Mouse (Mus musculus) embryonic fibroblast, embryonic 13.5 days (primary cell): ENCODE results near the gene Bcl2a1b.
"Not testable (repeated sequence)": the region's sequence is repeated elsewhere in the genome, so short reads cannot be mapped to it uniquely, and the experiment has no call there.

Experiments
- CTCF ChIP-seq: IDR thresholded peaks from 2 replicates; pipeline ENCODE4 v1.5.1; 2011; ENCODE audit warnings: mild to moderate bottlenecking, control low read depth, low read length, moderate library complexity, borderline replicate concordance; ENCODE audit not compliant: insufficient read depth
- POLR2A ChIP-seq: IDR thresholded peaks from 2 replicates; pipeline ENCODE4 v1.6.1; 2011; ENCODE audit warnings: low read depth, mild to moderate bottlenecking, control low read depth, low read length, moderate library complexity

DNA sequence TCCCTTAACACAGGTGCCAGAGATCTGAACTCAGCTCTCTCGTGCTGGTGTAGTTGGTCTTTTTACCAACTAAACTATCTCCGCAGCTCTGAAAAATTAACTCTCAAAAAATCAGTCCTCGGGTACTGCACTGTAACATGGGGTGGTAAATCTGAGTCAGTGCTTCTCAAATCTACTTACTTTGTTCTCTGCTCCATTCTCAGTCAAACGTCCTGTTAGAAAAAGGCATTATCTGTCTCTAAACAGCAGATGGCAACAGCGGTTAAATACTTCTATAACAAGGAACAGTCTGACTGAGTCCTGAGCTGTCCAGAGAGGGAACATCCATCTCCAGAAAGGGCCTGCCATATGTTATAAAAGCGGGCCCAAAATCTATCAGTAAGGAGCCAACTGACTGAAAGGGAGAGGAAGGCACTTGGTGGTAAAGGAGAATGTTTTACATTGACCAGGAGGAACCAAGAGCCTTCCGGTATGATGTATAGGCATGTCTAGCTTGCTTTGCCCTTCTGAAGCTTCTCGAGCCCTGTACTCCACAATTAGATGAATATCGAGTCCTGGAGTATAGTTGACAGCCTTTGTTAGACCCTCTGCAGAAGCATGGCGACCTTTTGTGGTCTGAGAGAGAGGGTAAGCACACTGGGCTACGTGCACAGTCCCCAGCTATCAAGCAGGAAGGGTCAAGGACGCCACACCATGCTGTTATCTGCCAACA is 11.5 kb downstream of the Bcl2a1b start, which contains the start of gene Mthfs:
- TF ChIP-seq CTCF, POLR2A: not testable (repeated sequence)
